Mouse (Mus musculus): ENCODE results near the gene Slc22a4. TPM values are rescaled to one million over a fixed set of nuclear protein-coding genes. Genes with fewer than 3 reads are reported as not detected.
"Not testable (repeated sequence)": the region's sequence is repeated elsewhere in the genome, so short reads cannot be mapped to it uniquely, and the experiment has no call there.

The Slc22a4 gene
- polyA plus RNA-seq, 1 experiment: 1.3 TPM

GRCm38 (mm10) chr11:53992264-53992663 lies 35.6 kb downstream of the Slc22a4 start:
- no peak for DNase-seq
- WGBS: 38% methylated on average over 4 of the region's 4 CpGs
- TF ChIP-seq POLR2A (IDR thresholded peaks at IDR 0.05; ENCODE audit: borderline replicate concordance, extremely low read depth, low read depth, low read length) (no peak), CTCF (IDR thresholded peaks at IDR 0.05; ENCODE audit: insufficient read depth, low read length) (no peak)
- H3K4me3 ChIP-seq (replicated peaks; ENCODE audit: extremely low read depth, low read depth, low read length): no peak overlapping the region
- H3K4me1 ChIP-seq (ENCODE audit: control insufficient read depth, insufficient read depth, low read length): no peaks in the 10 kb centered on the region

DNA sequence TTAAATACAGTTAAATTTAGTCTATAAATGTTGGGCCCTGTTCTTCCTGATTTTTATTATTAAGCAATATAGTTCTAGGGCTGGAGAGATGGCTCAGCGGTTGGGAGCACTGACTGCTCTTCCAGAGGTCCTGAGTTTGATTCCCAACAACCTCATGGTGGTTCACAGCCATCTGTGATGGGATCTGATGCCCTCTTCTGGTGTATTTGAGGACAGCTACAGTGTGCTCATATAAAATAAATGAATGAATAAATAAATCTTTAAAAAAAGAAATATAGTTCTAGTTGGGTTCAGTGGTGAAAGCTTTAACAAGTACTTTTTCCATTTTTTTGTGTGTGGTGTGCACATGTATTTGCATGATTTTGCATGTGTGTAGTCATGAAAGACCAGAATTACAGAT lies 38.7 kb downstream of the Slc22a4 start:
- TF ChIP-seq CTCF (IDR thresholded peaks at IDR 0.05; ENCODE audit: insufficient read depth, low read length) (no peak), POLR2A (IDR thresholded peaks at IDR 0.05; ENCODE audit: borderline replicate concordance, extremely low read depth, low read depth, low read length) (no peak)
- 58% methylated on average over 1 of the region's 1 CpGs for whole genome bisulfite sequencing
- DNase-seq: no peak

DNA sequence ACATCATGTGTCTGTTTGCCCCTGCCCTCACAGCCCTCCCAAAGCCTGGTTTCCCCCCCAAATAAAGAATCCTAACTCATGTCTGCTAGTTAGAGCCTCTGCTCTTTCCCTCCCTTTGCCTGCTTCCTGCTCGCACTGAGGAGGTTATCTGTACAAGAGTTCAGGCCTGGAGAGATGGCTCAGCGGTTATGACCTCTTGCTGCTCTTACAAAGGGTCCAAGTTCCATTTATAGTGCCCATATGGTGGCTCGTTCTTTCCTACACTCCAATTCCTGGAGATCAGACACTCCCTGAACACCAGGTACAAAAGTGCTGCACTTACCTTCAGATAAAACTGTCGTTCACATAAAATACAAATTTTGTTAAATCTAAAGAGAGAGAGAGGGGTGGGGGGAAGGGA lies 39.8 kb downstream of the Slc22a4 start:
- no peak for DNase-seq
- 70% methylated on average over 4 of the region's 4 CpGs for whole genome bisulfite sequencing
- Histone ChIP-seq H3K4me3 (replicated peaks; ENCODE audit: extremely low read depth, low read depth, low read length) (no peak overlapping the region), H3K4me1 (ENCODE audit: control insufficient read depth, insufficient read depth, low read length) (no peaks in the 10 kb centered on the region)
- TF ChIP-seq CTCF (IDR thresholded peaks at IDR 0.05; ENCODE audit: insufficient read depth, low read length) (no peak), POLR2A (IDR thresholded peaks at IDR 0.05; ENCODE audit: borderline replicate concordance, extremely low read depth, low read depth, low read length) (no peak)

More for the DNA sequence above, 38.7 kb downstream of the Slc22a4 start:
- no peaks in the 10 kb centered on the region for H3K4me1 ChIP-seq (ENCODE audit: control insufficient read depth, insufficient read depth, low read length)
- H3K4me3 ChIP-seq (replicated peaks; ENCODE audit: extremely low read depth, low read depth, low read length): no peak overlapping the region

GRCm38 (mm10) chr11:53981396-53981795 lies 46.5 kb downstream of the Slc22a4 start:
- DNase-seq: no peak
- TF ChIP-seq POLR2A (IDR thresholded peaks at IDR 0.05; ENCODE audit: borderline replicate concordance, extremely low read depth, low read depth, low read length) (no peak), CTCF (IDR thresholded peaks at IDR 0.05; ENCODE audit: insufficient read depth, low read length) (no peak)
- H3K4me3 ChIP-seq (replicated peaks; ENCODE audit: extremely low read depth, low read depth, low read length): no peak overlapping the region
- 82% methylated on average over 4 of the region's 4 CpGs for WGBS
- H3K4me1 ChIP-seq (ENCODE audit: control insufficient read depth, insufficient read depth, low read length): no peaks in the 10 kb centered on the region

DNA sequence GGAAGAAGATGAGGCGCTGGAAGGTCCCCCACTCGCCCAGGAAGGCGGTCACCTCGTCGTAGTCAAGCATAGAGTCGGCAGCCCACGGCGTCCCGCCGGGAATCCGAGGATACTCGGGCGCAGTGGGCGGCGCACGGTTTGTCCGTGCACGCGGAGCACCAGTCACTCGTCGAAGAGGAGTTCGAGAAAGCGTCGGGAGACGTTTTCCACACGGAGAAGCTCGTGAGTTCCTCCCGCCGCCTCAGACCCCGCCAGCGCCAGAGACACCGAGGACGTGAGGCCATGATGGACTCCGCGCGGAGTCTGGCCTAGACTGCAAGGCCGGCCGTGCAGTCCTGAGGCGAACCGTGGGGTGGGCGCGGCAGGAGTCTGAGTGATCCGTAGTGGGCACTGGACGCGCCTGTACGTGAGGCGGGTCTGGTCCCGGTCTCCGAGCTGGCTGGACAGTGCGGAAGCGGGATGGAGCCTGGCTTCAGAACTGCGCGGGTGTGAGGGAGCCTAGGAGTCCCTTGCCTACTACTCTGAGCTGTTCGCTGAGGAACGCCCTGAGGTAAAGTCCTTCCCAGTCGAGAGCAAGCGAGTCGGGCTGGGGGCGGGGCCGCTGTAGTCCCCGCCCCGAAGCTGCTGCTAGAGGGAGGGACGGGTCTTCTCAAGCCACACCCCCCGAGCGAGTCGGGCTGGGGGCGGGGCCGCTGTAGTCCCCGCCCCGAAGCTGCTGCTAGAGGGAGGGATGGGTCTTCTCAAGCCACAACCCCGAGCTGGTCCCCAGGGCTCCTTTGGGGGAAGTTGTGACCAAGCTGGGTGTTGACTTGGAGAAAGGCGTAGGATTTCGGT lies 47.9 kb downstream of the Slc22a4 start, which contains the start of gene Slc22a21:
Gene Slc22a21, minus strand, starts transcription at position 545 of the 834 bp plus-strand sequence.
- peak; percentile 77; the same call in 1 of the 2 replicates for TF ChIP-seq POLR2A (IDR thresholded peaks at IDR 0.05; ENCODE audit: borderline replicate concordance, extremely low read depth, low read depth, low read length)
- TF ChIP-seq CTCF (IDR thresholded peaks at IDR 0.05; ENCODE audit: insufficient read depth, low read length): no peak
- peak; percentile 62 for DNase-seq
- no peaks in the 10 kb centered on the region for H3K4me1 ChIP-seq (ENCODE audit: control insufficient read depth, insufficient read depth, low read length)
- H3K4me3 ChIP-seq (replicated peaks; ENCODE audit: extremely low read depth, low read depth, low read length): peak within 1 kb of the TSS; percentile 68
- WGBS: 2% methylated on average over 73 of the region's 73 CpGs

- under 1% methylated on average over 23 of the region's 23 CpGs for WGBS
- not testable (repeated sequence) for DNase-seq; H3K4me1 ChIP-seq (ENCODE audit: control insufficient read depth, insufficient read depth, low read length)
- peak overlapping the region; percentile 68 for H3K4me3 ChIP-seq (replicated peaks; ENCODE audit: extremely low read depth, low read depth, low read length)
Observed at GRCm38 (mm10) chr11:53979456-53979787, 48.5 kb downstream of the Slc22a4 start.

DNA sequence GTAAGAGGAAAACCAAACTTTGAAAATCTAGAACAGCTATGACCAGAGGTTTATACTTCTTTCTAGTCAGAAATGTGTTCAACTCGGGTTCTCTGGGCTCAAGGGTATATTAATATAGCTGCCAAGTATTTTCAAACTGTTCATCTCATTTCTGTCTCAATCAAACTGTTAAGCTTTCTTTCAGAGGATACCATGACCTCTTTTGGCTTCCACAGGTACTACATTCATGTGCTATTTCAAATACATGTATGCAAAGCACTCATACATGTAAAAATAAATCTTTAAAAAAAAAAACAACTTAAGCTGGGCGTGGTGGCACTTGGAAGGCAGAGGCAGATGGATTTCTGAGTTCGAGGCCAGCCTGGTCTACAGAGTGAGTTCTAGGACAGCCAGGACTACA lies 50.2 kb downstream of the Slc22a4 start:
- WGBS: 68% methylated on average over 3 of the region's 3 CpGs
- Histone ChIP-seq H3K4me1 (ENCODE audit: control insufficient read depth, insufficient read depth, low read length) (no peaks in the 10 kb centered on the region), H3K4me3 (replicated peaks; ENCODE audit: extremely low read depth, low read depth, low read length) (no peak overlapping the region)
- TF ChIP-seq POLR2A (IDR thresholded peaks at IDR 0.05; ENCODE audit: borderline replicate concordance, extremely low read depth, low read depth, low read length): no peak
- no peak for DNase-seq

- no peak overlapping the region for H3K4me3 ChIP-seq (replicated peaks; ENCODE audit: extremely low read depth, low read depth, low read length)
Observed at GRCm38 (mm10) chr11:53975559-53975958, 52.3 kb downstream of the Slc22a4 start.

DNA sequence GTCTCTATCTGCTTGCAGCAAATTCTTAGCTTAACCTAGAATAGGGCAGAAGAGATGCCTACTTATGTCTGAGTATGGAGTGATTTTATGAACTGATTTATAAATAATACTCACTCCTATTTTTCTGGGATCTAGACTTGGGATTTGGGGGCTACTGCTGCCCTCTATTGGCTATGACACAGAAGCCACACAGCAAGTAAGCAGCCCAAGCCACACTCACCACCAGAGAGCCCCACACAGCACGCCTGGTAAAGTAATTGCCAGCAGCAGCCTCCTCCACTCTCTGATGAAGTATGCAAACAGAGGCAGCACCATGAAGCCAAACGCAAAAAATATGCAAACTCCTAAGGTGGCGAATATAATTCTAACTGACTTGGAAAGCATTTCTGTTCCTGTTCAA lies 68.9 kb downstream of the Slc22a4 start:
- Histone ChIP-seq H3K4me1 (ENCODE audit: control insufficient read depth, insufficient read depth, low read length) (no peaks in the 10 kb centered on the region), H3K4me3 (replicated peaks; ENCODE audit: extremely low read depth, low read depth, low read length) (no peak overlapping the region)
- TF ChIP-seq CTCF (IDR thresholded peaks at IDR 0.05; ENCODE audit: insufficient read depth, low read length) (no peak), POLR2A (IDR thresholded peaks at IDR 0.05; ENCODE audit: borderline replicate concordance, extremely low read depth, low read depth, low read length) (no peak)
- no peak for DNase-seq
- 48% methylated on average over 3 of the region's 3 CpGs for WGBS

More at GRCm38 (mm10) chr11:53975559-53975958, 52.3 kb downstream of the Slc22a4 start:
- no peaks in the 10 kb centered on the region for H3K4me1 ChIP-seq (ENCODE audit: control insufficient read depth, insufficient read depth, low read length)
- no peak for DNase-seq
- TF ChIP-seq CTCF (IDR thresholded peaks at IDR 0.05; ENCODE audit: insufficient read depth, low read length) (no peak), POLR2A (IDR thresholded peaks at IDR 0.05; ENCODE audit: borderline replicate concordance, extremely low read depth, low read depth, low read length) (no peak)

DNA sequence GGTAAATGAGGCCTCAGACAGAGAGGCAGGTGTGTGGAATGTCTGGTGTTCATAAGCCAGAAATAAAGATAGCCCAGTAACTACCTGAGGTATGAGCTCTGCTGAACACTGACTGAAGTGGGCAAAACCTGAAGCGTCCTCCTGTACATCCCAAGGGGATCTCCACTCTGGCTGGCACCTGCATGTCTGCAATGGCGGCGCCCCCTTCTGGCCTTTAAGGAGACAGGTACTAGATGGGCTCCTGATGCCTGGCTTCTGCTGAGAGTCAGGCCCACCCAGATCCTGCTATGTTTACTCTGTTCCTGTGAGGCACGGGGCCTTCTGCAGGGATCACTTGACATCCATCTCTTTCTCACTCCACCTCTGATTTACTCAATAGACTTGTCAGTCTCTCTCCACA lies 69.7 kb downstream of the Slc22a4 start:
- DNase-seq: peak; percentile 10
- H3K4me3 ChIP-seq (replicated peaks; ENCODE audit: extremely low read depth, low read depth, low read length); H3K4me1 ChIP-seq (ENCODE audit: control insufficient read depth, insufficient read depth, low read length): not testable (repeated sequence)
- 41% methylated on average over 4 of the region's 4 CpGs for WGBS
- 0 out of 2 replicates have a peak, but pooled peaks have one; percentile 4 for TF ChIP-seq CTCF (IDR thresholded peaks at IDR 0.05; ENCODE audit: insufficient read depth, low read length)
